Mouse (Mus musculus) spleen, embryonic (tissue): ENCODE data around the gene Rbbp7.

Source experiments
- CTCF ChIA-PET: fragments of 350-600 bp; sonication (Branson Sonifier 250); formaldehyde crosslinking; loops from one replicate; lab custom pipeline; 2022; lab: Charles Lee

Rbbp7 gene

DNA sequence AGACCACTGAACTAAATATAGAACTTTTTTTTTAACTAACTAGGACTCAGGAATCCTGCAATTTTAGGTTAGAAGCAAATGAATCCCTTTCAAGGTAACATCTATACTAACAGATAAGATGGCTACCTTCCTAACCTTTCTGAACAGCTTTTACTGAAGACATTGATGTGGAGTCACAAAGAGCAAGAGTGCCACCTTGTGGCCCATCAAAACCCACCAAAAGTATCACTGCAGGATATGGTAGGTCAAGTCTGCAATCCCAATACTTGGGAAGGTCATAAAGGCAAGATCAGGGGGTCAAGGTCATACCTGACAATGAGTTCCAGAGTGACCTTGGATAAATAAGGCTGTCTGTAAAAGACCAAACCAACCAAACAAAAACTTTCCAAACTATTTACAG lies 40.2 kb downstream of the Rbbp7 start:
- CTCF ChIA-PET = no interaction called here

GRCm38 (mm10) chrX:162828016-162828415 lies 67.8 kb downstream of the Rbbp7 start:
- CTCF ChIA-PET = no interaction called here
